Mouse (Mus musculus) liver, embryonic 11.5 days (tissue): ENCODE measurements around the gene Tubd1. TPM values are rescaled to one million over a fixed set of nuclear protein-coding genes. Genes with fewer than 3 reads are reported as not detected.

Experiments used
- ATAC-seq: fragments of 200-750 bp; cut with Nextera tagmentation; replicated peaks from 2 replicates; pipeline ENCODE4 v1.8.0; 2017; ENCODE audit warnings: moderate number of reproducible peaks, mild to moderate bottlenecking, moderate TSS enrichment, moderate library complexity; ENCODE audit not compliant: low FRiP score
- DNase-seq: peaks from one replicate; pipeline ENCODE4 v3.0.0-alpha.2; 2017; ENCODE audit warnings: low spot score
- H3K27ac ChIP-seq: fragments of 300-500 bp; sonication (generic); 2 replicates; pipeline ENCODE4 v1.5.1; 2014; ENCODE audit warnings: mild to moderate bottlenecking, low read depth, low read length, control low read depth
- H3K27me3 ChIP-seq: fragments of 300-500 bp; sonication (generic); replicated peaks from 2 replicates; pipeline ENCODE4 v1.6.1; 2014; ENCODE audit warnings: low read length, mixed read lengths; ENCODE audit not compliant: control insufficient read depth, insufficient read depth
- H3K36me3 ChIP-seq: fragments of 300-500 bp; sonication (generic); 2 replicates; pipeline ENCODE4 v1.6.1; 2014; ENCODE audit warnings: mild to moderate bottlenecking, low read length, moderate library complexity, mixed read lengths; ENCODE audit not compliant: control insufficient read depth, insufficient read depth
- H3K4me1 ChIP-seq: fragments of 300-500 bp; sonication (generic); replicated peaks from 2 replicates; pipeline ENCODE4 v1.6.1; 2014; ENCODE audit warnings: low read length, mixed read lengths; ENCODE audit not compliant: control insufficient read depth, insufficient read depth
- H3K4me2 ChIP-seq: fragments of 300-500 bp; sonication (generic); 2 replicates; pipeline ENCODE4 v1.6.1; 2014; ENCODE audit warnings: mild to moderate bottlenecking, control low read depth, moderate library complexity
- H3K4me3 ChIP-seq: fragments of 300-500 bp; sonication (generic); 2 replicates; pipeline ENCODE4 v1.5.1; 2014; ENCODE audit warnings: low read depth, low read length, control low read depth
- H3K9ac ChIP-seq: fragments of 300-500 bp; sonication (generic); 2 replicates; pipeline ENCODE4 v1.6.1; 2014; ENCODE audit warnings: low read depth, low read length, control low read depth
- H3K9me3 ChIP-seq: fragments of 300-500 bp; sonication (generic); 2 replicates; pipeline ENCODE4 v1.6.1; 2016; ENCODE audit warnings: low read length, inconsistent platforms, mixed read lengths; ENCODE audit not compliant: control insufficient read depth
- WGBS: fragments of 180-500 bp; shearing (Covaris S2); extraction: QIAGEN DNeasy Blood & Tissue Kit; methylation state at CpG from one replicate; pipeline ENCODE4 v1.1.7; 2014; 5-methylcytosine and 5-hydroxymethylcytosine counted together
- microRNA counts: library from miRNA; unstranded; fragments of <30 nt; microRNA quantifications from one replicate; lab custom pipeline; 2015
- microRNA-seq: library from miRNA; unstranded; fragments of <30 nt; microRNA quantifications from one replicate; pipeline ENCODE4, GENCODE M21; 2017; ENCODE audit warnings: borderline number of aligned reads
- polyA plus RNA-seq: library from polyadenylated mRNA; unstranded; fragments of >200 nt; fragmentation: Nextera tagmentation; extraction: Ambion mirVana; gene quantifications from 2 replicates; pipeline ENCODE4 v1.2.1, GENCODE M21; 2014

The Tubd1 gene
- polyA plus RNA-seq, 1 experiment from 2014 or later, result 18.7 TPM

DNA sequence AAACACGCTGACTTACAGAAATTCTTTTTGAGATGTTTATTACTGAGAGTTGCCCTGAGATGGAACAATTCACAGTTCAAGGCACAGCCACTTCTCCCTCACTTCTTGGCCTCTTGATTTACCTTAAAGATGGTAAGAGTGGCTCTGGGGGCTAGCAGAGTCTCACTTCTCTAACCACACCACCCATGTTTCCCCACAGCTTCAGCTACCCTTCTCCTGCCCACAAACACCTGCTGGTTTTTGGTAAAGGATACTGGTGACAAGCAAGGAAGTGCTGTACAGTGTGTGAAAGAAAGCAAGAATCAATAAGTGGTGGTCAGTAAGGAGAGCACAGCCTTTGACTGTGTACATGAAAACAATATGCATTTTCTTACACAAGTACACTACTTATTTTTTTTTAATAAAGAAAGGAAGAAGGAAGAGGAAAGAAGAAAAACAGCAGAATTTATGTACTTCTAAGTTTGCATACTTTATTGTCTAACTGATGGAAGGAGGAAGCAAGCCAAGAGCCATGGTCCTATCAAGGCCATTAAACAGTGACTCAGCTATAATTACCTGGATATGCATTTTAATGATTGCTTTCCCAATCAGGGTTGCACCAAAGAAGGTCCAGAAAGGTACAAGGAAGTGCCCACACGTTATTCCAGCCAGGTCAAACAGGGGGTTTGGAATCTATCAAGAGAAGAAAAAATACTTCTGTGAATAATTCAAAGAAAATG, 62.0 kb downstream of the Tubd1 start:
- Histone ChIP-seq H3K9ac (no peak overlapping the region), H3K27me3 (no peaks in the 10 kb centered on the region), H3K27ac (no peak overlapping the region), H3K36me3 (peaks cover 9% of the 10 kb centered on the region), H3K4me2 (no peak overlapping the region), H3K4me1 (peaks cover 3% of the 10 kb centered on the region; the same call in 1 of the 2 replicates), H3K9me3 (no peaks in the 10 kb centered on the region), H3K4me3 (no peak overlapping the region)
- ATAC-seq, result no peak
- WGBS, result 86% methylated on average over 2 of the region's 2 CpGs
- DNase-seq, result no peak

DNA sequence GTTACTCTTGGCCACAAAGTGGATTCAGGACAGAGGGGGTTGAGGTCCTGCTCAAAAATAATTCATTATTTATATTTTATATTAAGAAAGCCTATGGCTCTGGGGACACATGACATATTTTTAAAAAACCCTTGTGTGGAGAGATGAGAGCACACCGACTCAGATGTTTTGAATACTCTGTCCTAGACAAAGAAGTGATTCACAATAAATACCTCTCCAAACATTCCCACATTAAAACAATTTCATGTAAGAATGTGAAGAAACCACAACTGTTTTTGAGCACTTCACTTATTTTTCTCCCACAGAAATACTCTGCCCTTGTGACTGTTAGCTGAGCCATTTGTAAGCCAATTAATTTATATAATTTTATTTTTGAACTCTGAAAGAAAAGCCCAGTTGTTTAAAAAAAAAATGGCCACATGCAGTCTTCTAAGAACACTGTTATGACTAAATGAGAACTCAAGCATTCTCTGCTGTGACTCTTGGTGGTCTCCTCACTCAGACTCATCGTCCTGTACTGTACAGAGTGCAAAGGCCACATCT, 63.1 kb downstream of the Tubd1 start:
- no peak for ATAC-seq
- Histone ChIP-seq H3K9ac (no peak overlapping the region), H3K4me1 (peaks cover 3% of the 10 kb centered on the region; the same call in 1 of the 2 replicates), H3K27me3 (no peaks in the 10 kb centered on the region), H3K36me3 (peaks cover 9% of the 10 kb centered on the region), H3K4me2 (no peak overlapping the region), H3K4me3 (no peak overlapping the region), H3K27ac (no peak overlapping the region), H3K9me3 (no peaks in the 10 kb centered on the region)
- 89% methylated on average over 2 of the region's 2 CpGs for WGBS
- DNase-seq, result no peak

DNA sequence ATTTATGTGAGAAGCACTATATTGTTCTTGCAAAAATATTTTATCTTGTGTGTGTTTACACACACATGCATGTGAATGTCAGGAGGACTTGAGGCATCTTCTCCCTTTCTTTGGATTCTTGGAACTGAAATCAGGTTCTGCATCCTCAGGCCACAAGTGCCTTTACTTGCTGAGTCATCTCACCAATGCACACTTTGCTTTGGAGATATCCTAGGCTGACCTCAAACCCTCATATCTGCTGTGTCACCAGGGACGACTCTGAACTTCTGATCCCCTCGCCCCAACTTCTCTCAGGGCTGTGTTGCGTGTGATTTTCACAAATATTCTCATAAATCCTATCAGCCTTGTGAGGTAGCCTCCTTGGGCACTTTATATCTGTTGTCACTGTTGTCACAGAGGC, 65.4 kb downstream of the Tubd1 start:
- ATAC-seq (peak; percentile 56; the same call in 1 of the 2 replicates), DNase-seq (no peak)
- no peak overlapping the region for H3K27ac ChIP-seq
- 48% methylated on average over 3 of the region's 3 CpGs for WGBS
- no peaks in the 10 kb centered on the region for H3K9me3 ChIP-seq
- H3K4me3 ChIP-seq, result no peak overlapping the region
- H3K27me3 ChIP-seq, result no peaks in the 10 kb centered on the region
- H3K4me1 ChIP-seq, result peaks cover 6% of the 10 kb centered on the region
- no peak overlapping the region for H3K9ac ChIP-seq
- peaks cover 9% of the 10 kb centered on the region for H3K36me3 ChIP-seq
- H3K4me2 ChIP-seq, result no peak overlapping the region

DNA sequence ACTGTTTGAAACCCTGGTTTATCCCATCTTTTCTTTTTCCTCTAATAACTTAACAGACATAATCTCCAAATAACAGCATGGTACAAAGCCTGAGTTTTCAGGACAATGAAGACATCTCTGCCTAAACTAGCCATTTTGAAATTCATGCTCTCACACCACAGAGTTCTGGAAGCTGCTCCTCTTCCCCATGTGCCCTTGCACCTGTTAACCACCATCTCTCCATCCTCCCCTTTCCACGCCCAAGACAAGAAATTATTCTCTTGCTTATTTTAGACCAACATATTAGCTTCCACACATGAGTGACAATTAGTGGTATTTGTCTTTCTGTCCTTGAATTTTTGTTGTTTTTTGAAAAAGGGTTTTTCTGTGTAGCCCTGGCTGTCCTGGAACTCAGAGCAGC, 67.2 kb downstream of the Tubd1 start:
- DNase-seq (no peak), ATAC-seq (no peak)
- Histone ChIP-seq H3K36me3 (peaks cover 2% of the 10 kb centered on the region; the same call in 1 of the 2 replicates), H3K9me3 (no peaks in the 10 kb centered on the region), H3K4me2 (no peak overlapping the region), H3K4me3 (no peak overlapping the region), H3K4me1 (peaks cover 6% of the 10 kb centered on the region), H3K27me3 (no peaks in the 10 kb centered on the region), H3K27ac (no peak overlapping the region), H3K9ac (no peak overlapping the region)
- 86% methylated on average over 1 of the region's 1 CpGs for WGBS

GRCm38 (mm10) chr11:86614056-86614530, 69.3 kb downstream of the Tubd1 start:
- Histone ChIP-seq H3K36me3 (peaks cover 2% of the 10 kb centered on the region; the same call in 1 of the 2 replicates), H3K27me3 (no peaks in the 10 kb centered on the region), H3K4me2 (peak overlapping the region; percentile 28; the same call in 1 of the 2 replicates), H3K27ac (peak overlapping the region; percentile 82), H3K9me3 (no peaks in the 10 kb centered on the region), H3K4me3 (no peak overlapping the region), H3K9ac (no peak overlapping the region), H3K4me1 (peaks cover 6% of the 10 kb centered on the region)
- ATAC-seq, result peak; percentile 85
- 33% methylated on average over 2 of the region's 2 CpGs for WGBS
- DNase-seq, result no peak

DNA sequence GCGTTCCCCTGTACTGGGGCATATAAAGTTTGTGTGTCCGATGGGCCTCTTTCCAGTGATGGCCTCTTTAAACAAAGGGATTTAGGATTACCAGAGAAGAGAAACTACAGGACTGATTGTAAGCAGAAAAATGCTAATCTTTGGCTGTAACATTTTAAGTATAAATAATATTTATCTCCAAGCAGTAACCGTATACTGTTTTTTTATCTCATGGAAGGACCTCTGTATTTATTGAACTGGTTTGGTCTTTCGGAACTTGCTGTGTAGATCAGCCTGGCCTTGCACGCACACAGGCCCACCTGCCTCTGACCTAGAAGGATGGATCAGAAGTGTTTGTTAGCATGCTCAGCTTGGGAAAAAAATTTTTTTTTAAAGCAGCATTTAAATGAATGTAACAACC, 69.8 kb downstream of the Tubd1 start:
- Histone ChIP-seq H3K4me3 (no peak overlapping the region), H3K36me3 (peaks cover 2% of the 10 kb centered on the region; the same call in 1 of the 2 replicates), H3K9ac (peak overlapping the region; percentile 31; the same call in 1 of the 2 replicates), H3K9me3 (no peaks in the 10 kb centered on the region), H3K27ac (peak overlapping the region; percentile 82; the same call in 1 of the 2 replicates), H3K4me1 (peaks cover 6% of the 10 kb centered on the region), H3K27me3 (no peaks in the 10 kb centered on the region), H3K4me2 (peak overlapping the region; percentile 28; the same call in 1 of the 2 replicates)
- ATAC-seq, result no peak
- no peak for DNase-seq
- 67% methylated on average over 5 of the region's 5 CpGs for WGBS

MicroRNAs within 50 kb of the gene (microRNA counts, 519-probe panel; counts per million panel counts)
- 6,241 counts per million, percentile 71 among the panel's probes with 10 or more counts for microRNA mmu-miR-21 (lab: Ali Mortazavi, UCI)

Small RNA genes lying within 50 kb of the gene (microRNA-seq; reads per million reads assigned to microRNA genes)
- 34,527 reads per million, percentile 100 among the genes with 10 or more reads in this experiment for gene Mir21a

Other genes with a start within 250 kb of the Tubd1 start
- gene Med13, start 187.4 kb upstream of the Tubd1 start, polyA plus RNA-seq, result 7.6 and 8.9 TPM in 2 replicates
- 30.2 and 31.5 TPM in 2 replicates for gene Rnft1, start 60.3 kb upstream of the Tubd1 start, polyA plus RNA-seq
- gene Rps6kb1, start 186 bp upstream of the Tubd1 start, polyA plus RNA-seq, result 48.4 and 50.9 TPM in 2 replicates
- gene Vmp1, start 138.8 kb downstream of the Tubd1 start, polyA plus RNA-seq, result 112 and 130 TPM in 2 replicates
- gene Ptrh2, start 139.0 kb downstream of the Tubd1 start, polyA plus RNA-seq, result 39.6 and 40.5 TPM in 2 replicates
- gene Cltc, start 212.6 kb downstream of the Tubd1 start, polyA plus RNA-seq, result 157 and 185 TPM in 2 replicates